Mouse (Mus musculus) liver, postnatal 0 days (tissue): ENCODE data around the gene Gm4981. TPM values are rescaled to one million over a fixed set of nuclear protein-coding genes. Genes with fewer than 3 reads are reported as not detected.

Experiments
- ATAC-seq: fragments of 200-750 bp; cut with Nextera tagmentation; 2 replicates; pipeline ENCODE4 v1.8.0; 2017; ENCODE audit warnings: mild to moderate bottlenecking, moderate library complexity
- DNase-seq: peaks from one replicate; pipeline ENCODE4 v3.0.0-alpha.2; 2016
- H3K27ac ChIP-seq: fragments of 300-500 bp; sonication (generic); 2 replicates; pipeline ENCODE4 v1.5.1; 2014; ENCODE audit warnings: antibody characterized with exemption, moderate library complexity, mild to moderate bottlenecking, low read depth
- H3K27me3 ChIP-seq: fragments of 300-500 bp; sonication (generic); 2 replicates; pipeline ENCODE4 v1.6.1; 2014; ENCODE audit warnings: low read length, control low read depth, mixed read lengths; ENCODE audit not compliant: insufficient read depth
- H3K36me3 ChIP-seq: fragments of 300-500 bp; sonication (generic); replicated peaks from 2 replicates; pipeline ENCODE4 v1.6.1; 2014; ENCODE audit warnings: mild to moderate bottlenecking, control low read depth, low read length, moderate library complexity, mixed read lengths; ENCODE audit not compliant: insufficient read depth
- H3K4me1 ChIP-seq: fragments of 300-500 bp; sonication (generic); 2 replicates; pipeline ENCODE4 v1.6.1; 2014; ENCODE audit warnings: antibody characterized with exemption, mild to moderate bottlenecking, control low read depth; ENCODE audit not compliant: insufficient read depth
- H3K4me2 ChIP-seq: fragments of 300-500 bp; sonication (generic); 2 replicates; pipeline ENCODE4 v1.6.1; 2014; ENCODE audit warnings: low read depth, mild to moderate bottlenecking, low read length, moderate library complexity, mixed read lengths
- H3K4me3 ChIP-seq: fragments of 300-500 bp; sonication (generic); 2 replicates; pipeline ENCODE4 v1.5.1; 2014; ENCODE audit warnings: low read depth, low read length
- H3K9ac ChIP-seq: fragments of 300-500 bp; sonication (generic); replicated peaks from 2 replicates; pipeline ENCODE4 v1.6.1; 2014; ENCODE audit warnings: mild to moderate bottlenecking, moderate library complexity
- H3K9me3 ChIP-seq: fragments of 300-500 bp; sonication (generic); 2 replicates; pipeline ENCODE4 v1.6.1; 2016; ENCODE audit warnings: mild to moderate bottlenecking, control low read depth, low read length, mixed read lengths
- CTCF ChIP-seq: sonication (generic); IDR thresholded peaks from 2 replicates; pipeline ENCODE4 v1.5.1; 2016; ENCODE audit warnings: antibody characterized with exemption, low read depth
- EP300 ChIP-seq: IDR thresholded peaks from 2 replicates; pipeline ENCODE4 v1.6.1; 2016; ENCODE audit warnings: antibody characterized with exemption, low read depth, mild to moderate bottlenecking
- WGBS: fragments of 180-500 bp; shearing (Covaris S2); extraction: QIAGEN DNeasy Blood & Tissue Kit; methylation state at CpG from one replicate; pipeline ENCODE4 v1.1.7; 2014; ENCODE audit not compliant: insufficient replicate concordance; 5-methylcytosine and 5-hydroxymethylcytosine counted together
- polyA plus RNA-seq: library from polyadenylated mRNA; unstranded; fragments of >200 nt; fragmentation: Nextera tagmentation; extraction: Ambion mirVana; gene quantifications from 2 replicates; pipeline ENCODE4 v1.2.1, GENCODE M21; 2015

Gm4981 gene
- polyA plus RNA-seq, 1 experiment from 2014 or later: not detected

- TF ChIP-seq CTCF (no peak), EP300 (no peak)
- 81% methylated on average over 6 of the region's 6 CpGs for WGBS
- Histone ChIP-seq H3K4me3 (no peak overlapping the region), H3K27ac (no peak overlapping the region), H3K4me1 (no peaks in the 10 kb centered on the region), H3K27me3 (no peaks in the 10 kb centered on the region), H3K9me3 (peaks cover 4% of the 10 kb centered on the region), H3K4me2 (no peak overlapping the region), H3K36me3 (no peaks in the 10 kb centered on the region), H3K9ac (no peak overlapping the region)
- DNase-seq (peak; percentile 52), ATAC-seq (no peak)
These were observed 15.8 kb downstream of the Gm4981 start for GRCm38 (mm10) chr10:58220726-58221125.

- Histone ChIP-seq H3K4me1 (no peaks in the 10 kb centered on the region), H3K27me3 (no peaks in the 10 kb centered on the region), H3K4me2 (no peak overlapping the region), H3K27ac (no peak overlapping the region), H3K9ac (no peak overlapping the region), H3K4me3 (no peak overlapping the region), H3K9me3 (no peaks in the 10 kb centered on the region; the same call in 1 of the 2 replicates), H3K36me3 (no peaks in the 10 kb centered on the region)
- 67% methylated on average over 3 of the region's 3 CpGs for WGBS
- ATAC-seq: no peak
- TF ChIP-seq EP300 (no peak), CTCF (no peak)
- no peak for DNase-seq
These were observed 19.1 kb downstream of the Gm4981 start for GRCm38 (mm10) chr10:58217366-58217765.

GRCm38 (mm10) chr10:58215353-58215752, 21.1 kb downstream of the Gm4981 start:
- no peak for TF ChIP-seq EP300
- no peak for TF ChIP-seq CTCF
- no peaks in the 10 kb centered on the region for H3K36me3 ChIP-seq
- no peak overlapping the region for H3K9ac ChIP-seq
- DNase-seq: no peak
- H3K4me2 ChIP-seq: no peak overlapping the region
- 76% methylated on average over 1 of the region's 1 CpGs for WGBS
- no peak overlapping the region for H3K4me3 ChIP-seq
- H3K4me1 ChIP-seq: no peaks in the 10 kb centered on the region
- ATAC-seq: no peak
- H3K27ac ChIP-seq: no peak overlapping the region
- no peaks in the 10 kb centered on the region for H3K9me3 ChIP-seq
- H3K27me3 ChIP-seq: no peaks in the 10 kb centered on the region

DNA sequence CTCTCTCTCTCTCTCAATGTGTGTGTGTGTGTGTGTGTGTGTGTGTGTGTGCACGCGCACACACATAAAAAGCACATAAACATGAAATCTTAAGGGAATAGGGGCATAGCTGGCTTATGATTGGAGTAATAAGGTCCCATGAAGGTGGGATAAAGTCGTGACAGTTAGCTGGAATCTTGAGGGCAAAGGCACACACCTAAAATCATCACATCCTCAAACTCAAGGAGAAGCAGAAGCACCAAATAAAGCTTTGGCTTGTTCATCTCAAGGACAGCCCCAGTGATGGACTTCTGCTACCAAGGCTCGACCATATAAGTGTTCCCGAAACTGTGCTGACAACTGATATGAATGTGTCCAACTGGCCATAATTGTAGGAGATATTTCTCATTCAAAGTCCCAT, 21.6 kb downstream of the Gm4981 start:
- Histone ChIP-seq H3K4me1 (no peaks in the 10 kb centered on the region), H3K4me3 (no peak overlapping the region), H3K9me3 (no peaks in the 10 kb centered on the region), H3K9ac (no peak overlapping the region), H3K27ac (no peak overlapping the region), H3K4me2 (no peak overlapping the region), H3K36me3 (no peaks in the 10 kb centered on the region), H3K27me3 (no peaks in the 10 kb centered on the region)
- ATAC-seq (no peak), DNase-seq (no peak)
- TF ChIP-seq EP300: no peak
- TF ChIP-seq CTCF: no peak
- WGBS: 66% methylated on average over 5 of the region's 5 CpGs

- no peaks in the 10 kb centered on the region for H3K9me3 ChIP-seq
- H3K4me2 ChIP-seq: no peak overlapping the region
- no peaks in the 10 kb centered on the region for H3K4me1 ChIP-seq
- no peak overlapping the region for H3K9ac ChIP-seq
- no peak for DNase-seq
- no peaks in the 10 kb centered on the region for H3K27me3 ChIP-seq
- no peak overlapping the region for H3K4me3 ChIP-seq
- H3K27ac ChIP-seq: no peak overlapping the region
- no peak for ATAC-seq
- H3K36me3 ChIP-seq: no peaks in the 10 kb centered on the region
- TF ChIP-seq CTCF (no peak), EP300 (no peak)
These were observed 22.0 kb downstream of the Gm4981 start for GRCm38 (mm10) chr10:58214497-58214896.

GRCm38 (mm10) chr10:58212230-58212629, 24.3 kb downstream of the Gm4981 start:
- Histone ChIP-seq H3K4me3 (no peak overlapping the region), H3K4me1 (no peaks in the 10 kb centered on the region), H3K4me2 (no peak overlapping the region), H3K36me3 (no peaks in the 10 kb centered on the region), H3K27me3 (no peaks in the 10 kb centered on the region), H3K27ac (no peak overlapping the region), H3K9ac (no peak overlapping the region), H3K9me3 (no peaks in the 10 kb centered on the region)
- TF ChIP-seq EP300 (no peak), CTCF (no peak)
- ATAC-seq: no peak
- no peak for DNase-seq
- WGBS: 71% methylated on average over 7 of the region's 7 CpGs

- no peak overlapping the region for H3K4me3 ChIP-seq
- whole genome bisulfite sequencing: 77% methylated on average over 2 of the region's 2 CpGs
- no peak overlapping the region for H3K9ac ChIP-seq
- no peak overlapping the region for H3K27ac ChIP-seq
- H3K4me2 ChIP-seq: no peak overlapping the region
- TF ChIP-seq EP300: no peak
- no peak for TF ChIP-seq CTCF
- H3K4me1 ChIP-seq: no peaks in the 10 kb centered on the region
- no peak for DNase-seq
- H3K9me3 ChIP-seq: no peaks in the 10 kb centered on the region
- H3K27me3 ChIP-seq: no peaks in the 10 kb centered on the region
- H3K36me3 ChIP-seq: no peaks in the 10 kb centered on the region
- ATAC-seq: no peak
These were observed 25.3 kb downstream of the Gm4981 start for GRCm38 (mm10) chr10:58211213-58211612.
